Mouse (Mus musculus) hindbrain, embryonic 14.5 days (tissue): ENCODE measurements at regions not wholly inside any gene's neighbourhood (a gene's known extent, or its start where the extent isn't known, plus 50 kb on each side); places are given as distances from the start of the nearest gene placed in this dataset.

Experiments used
- ATAC-seq: fragments of 200-750 bp; cut with Nextera tagmentation; 2 replicates; pipeline ENCODE4 v1.8.0; 2017; ENCODE audit warnings: moderate number of reproducible peaks, mild to moderate bottlenecking, moderate TSS enrichment, moderate library complexity; ENCODE audit not compliant: low FRiP score
- DNase-seq: peaks from one replicate; pipeline ENCODE4 v3.0.0-alpha.2; 2015; ENCODE audit warnings: low spot score
- H3K27ac ChIP-seq: fragments of 300-500 bp; sonication (generic); 2 replicates; pipeline ENCODE4 v1.5.1; 2014; ENCODE audit warnings: mild to moderate bottlenecking, moderate library complexity
- H3K27me3 ChIP-seq: fragments of 300-500 bp; sonication (generic); 2 replicates; pipeline ENCODE4 v1.6.1; 2014; ENCODE audit warnings: mild to moderate bottlenecking, low read length, mixed read lengths; ENCODE audit not compliant: control insufficient read depth, insufficient read depth
- H3K36me3 ChIP-seq: fragments of 300-500 bp; sonication (generic); replicated peaks from 2 replicates; pipeline ENCODE4 v1.6.1; 2014; ENCODE audit not compliant: control insufficient read depth, insufficient read depth
- H3K4me1 ChIP-seq: fragments of 300-500 bp; sonication (generic); replicated peaks from 2 replicates; pipeline ENCODE4 v1.6.1; 2014; ENCODE audit warnings: antibody characterized with exemption, low read length, mixed read lengths; ENCODE audit not compliant: control insufficient read depth, insufficient read depth
- H3K4me2 ChIP-seq: fragments of 300-500 bp; sonication (generic); replicated peaks from 2 replicates; pipeline ENCODE4 v1.6.1; 2014; ENCODE audit warnings: mild to moderate bottlenecking, moderate library complexity
- H3K4me3 ChIP-seq: fragments of 300-500 bp; sonication (generic); replicated peaks from 2 replicates; pipeline ENCODE4 v1.5.1; 2014; ENCODE audit warnings: mild to moderate bottlenecking, low read length
- H3K9ac ChIP-seq: fragments of 300-500 bp; sonication (generic); 2 replicates; pipeline ENCODE4 v1.6.1; 2014
- H3K9me3 ChIP-seq: fragments of 300-500 bp; sonication (generic); 2 replicates; pipeline ENCODE4 v1.6.1; 2016; ENCODE audit warnings: low read length; ENCODE audit not compliant: control insufficient read depth
- WGBS: fragments of 180-500 bp; shearing (Covaris S2); extraction: QIAGEN DNeasy Blood & Tissue Kit; methylation state at CpG from one replicate; pipeline ENCODE4 v1.1.7; 2014; 5-methylcytosine and 5-hydroxymethylcytosine counted together

DNA sequence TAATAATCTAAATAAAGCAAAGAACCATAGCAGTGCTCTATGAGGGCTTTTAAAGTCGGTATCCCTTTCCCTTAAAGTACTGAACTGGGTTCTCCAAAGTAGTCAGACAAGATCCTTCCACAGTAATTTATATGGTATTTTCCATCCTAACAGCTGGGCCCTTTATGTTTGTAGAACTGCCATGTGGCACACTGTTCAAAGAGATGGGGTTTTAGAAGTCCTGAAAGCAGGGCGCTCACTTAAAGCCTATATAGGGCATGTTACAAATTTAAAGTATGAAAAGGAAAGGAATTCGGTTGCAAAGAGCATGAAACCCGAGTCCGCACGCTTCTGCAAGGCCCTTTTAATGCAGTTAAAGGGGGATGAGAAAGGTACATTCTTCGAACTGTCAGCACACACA, 609.7 kb downstream of the Efna5 start:
- H3K9me3 ChIP-seq, result no peaks in the 10 kb centered on the region
- no peak overlapping the region for H3K9ac ChIP-seq
- H3K4me2 ChIP-seq, result no peak overlapping the region
- WGBS, result 83% methylated on average over 7 of the region's 7 CpGs
- DNase-seq, result no peak
- no peak for ATAC-seq
- H3K4me3 ChIP-seq, result no peak overlapping the region
- no peaks in the 10 kb centered on the region for H3K36me3 ChIP-seq
- H3K4me1 ChIP-seq, result no peaks in the 10 kb centered on the region
- H3K27ac ChIP-seq, result no peak overlapping the region
- no peaks in the 10 kb centered on the region for H3K27me3 ChIP-seq

GRCm38 (mm10) chr17:62269279-62269678, 611.8 kb downstream of the Efna5 start:
- no peak overlapping the region for H3K27ac ChIP-seq
- no peaks in the 10 kb centered on the region for H3K36me3 ChIP-seq
- WGBS, result 93% methylated on average over 4 of the region's 4 CpGs
- no peak overlapping the region for H3K4me2 ChIP-seq
- ATAC-seq (no peak), DNase-seq (no peak)
- H3K4me3 ChIP-seq, result no peak overlapping the region
- H3K4me1 ChIP-seq, result no peaks in the 10 kb centered on the region
- H3K27me3 ChIP-seq, result no peaks in the 10 kb centered on the region
- no peaks in the 10 kb centered on the region for H3K9me3 ChIP-seq
- H3K9ac ChIP-seq, result no peak overlapping the region

DNA sequence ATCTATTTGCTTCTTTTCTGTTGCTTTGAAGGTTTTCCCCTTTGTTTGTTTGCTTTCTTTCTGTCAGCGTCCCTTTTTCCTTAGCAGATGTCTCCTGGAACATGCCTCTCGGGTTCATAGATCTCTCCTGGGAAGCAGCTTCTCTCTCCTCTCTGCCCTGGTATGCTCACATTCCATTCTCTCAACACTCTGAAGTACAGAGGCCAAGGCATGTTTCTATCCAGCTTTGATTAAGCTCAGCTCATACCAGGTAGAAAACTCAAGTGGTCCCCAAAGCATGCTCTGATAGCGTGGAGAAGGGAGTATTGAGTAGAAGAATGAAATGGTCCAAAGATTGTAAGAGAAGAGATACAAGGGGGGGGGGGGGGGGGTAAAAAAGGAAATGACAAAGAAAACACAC, 627.7 kb downstream of the Efna5 start:
- H3K4me1 ChIP-seq, result no peaks in the 10 kb centered on the region
- H3K9me3 ChIP-seq, result no peaks in the 10 kb centered on the region
- WGBS, result 67% methylated on average over 3 of the region's 3 CpGs
- no peaks in the 10 kb centered on the region for H3K27me3 ChIP-seq
- H3K4me2 ChIP-seq, result no peak overlapping the region
- no peak overlapping the region for H3K27ac ChIP-seq
- H3K36me3 ChIP-seq, result no peaks in the 10 kb centered on the region
- no peak overlapping the region for H3K9ac ChIP-seq
- no peak for ATAC-seq
- H3K4me3 ChIP-seq, result no peak overlapping the region
- DNase-seq, result no peak

DNA sequence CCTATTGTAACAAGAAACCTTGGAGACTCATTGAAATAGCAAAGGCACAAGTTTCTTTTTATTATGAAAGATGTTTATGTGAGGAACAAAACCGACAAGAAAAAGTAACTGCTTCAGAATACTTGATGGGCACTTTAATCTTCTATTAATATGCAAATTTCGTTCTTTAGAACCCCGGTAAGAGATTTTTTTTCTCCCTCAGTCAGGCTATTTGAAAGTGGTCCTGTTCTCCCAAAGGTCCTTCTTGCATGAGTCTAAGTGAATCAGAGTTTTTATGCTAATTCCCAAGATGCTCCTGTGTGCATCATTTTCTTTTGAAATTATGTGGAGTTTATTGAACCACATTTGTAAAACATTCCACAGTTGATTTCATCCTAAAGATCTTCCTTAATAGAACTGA, 633.1 kb downstream of the Efna5 start:
- Histone ChIP-seq H3K9ac (no peak overlapping the region), H3K27ac (no peak overlapping the region), H3K27me3 (no peaks in the 10 kb centered on the region), H3K4me2 (no peak overlapping the region), H3K4me1 (no peaks in the 10 kb centered on the region), H3K9me3 (no peaks in the 10 kb centered on the region), H3K36me3 (no peaks in the 10 kb centered on the region), H3K4me3 (no peak overlapping the region)
- DNase-seq, result no peak
- no peak for ATAC-seq
- 12% methylated on average over 3 of the region's 3 CpGs for WGBS

GRCm38 (mm10) chr17:62246650-62247049, 634.5 kb downstream of the Efna5 start:
- no peaks in the 10 kb centered on the region for H3K4me1 ChIP-seq
- no peaks in the 10 kb centered on the region for H3K9me3 ChIP-seq
- no peaks in the 10 kb centered on the region for H3K27me3 ChIP-seq
- DNase-seq (no peak), ATAC-seq (no peak)
- WGBS, result 11% methylated on average over 4 of the region's 4 CpGs
- H3K27ac ChIP-seq, result no peak overlapping the region
- no peak overlapping the region for H3K9ac ChIP-seq
- H3K4me2 ChIP-seq, result no peak overlapping the region
- H3K4me3 ChIP-seq, result no peak overlapping the region
- H3K36me3 ChIP-seq, result no peaks in the 10 kb centered on the region

GRCm38 (mm10) chr17:62230939-62231338, 650.2 kb downstream of the Efna5 start:
- no peak for ATAC-seq
- Histone ChIP-seq H3K4me2 (no peak overlapping the region), H3K27ac (no peak overlapping the region), H3K4me3 (no peak overlapping the region), H3K27me3 (no peaks in the 10 kb centered on the region), H3K9ac (no peak overlapping the region), H3K4me1 (no peaks in the 10 kb centered on the region), H3K36me3 (no peaks in the 10 kb centered on the region), H3K9me3 (no peaks in the 10 kb centered on the region)
- DNase-seq, result no peak

- Histone ChIP-seq H3K9ac (no peak overlapping the region), H3K27ac (no peak overlapping the region), H3K4me2 (no peak overlapping the region), H3K4me1 (no peaks in the 10 kb centered on the region), H3K4me3 (no peak overlapping the region), H3K27me3 (no peaks in the 10 kb centered on the region), H3K36me3 (no peaks in the 10 kb centered on the region), H3K9me3 (no peaks in the 10 kb centered on the region)
- WGBS, result 86% methylated on average over 9 of the region's 9 CpGs
- ATAC-seq (no peak), DNase-seq (no peak)
These were observed 670.6 kb downstream of the Efna5 start for GRCm38 (mm10) chr17:62210441-62211025.

GRCm38 (mm10) chr17:62202658-62203057, 678.5 kb downstream of the Efna5 start:
- H3K4me2 ChIP-seq, result no peak overlapping the region
- 84% methylated on average over 2 of the region's 2 CpGs for WGBS
- H3K27me3 ChIP-seq, result no peaks in the 10 kb centered on the region
- no peaks in the 10 kb centered on the region for H3K36me3 ChIP-seq
- ATAC-seq (no peak), DNase-seq (no peak)
- no peak overlapping the region for H3K4me3 ChIP-seq
- H3K9ac ChIP-seq, result no peak overlapping the region
- no peak overlapping the region for H3K27ac ChIP-seq
- no peaks in the 10 kb centered on the region for H3K4me1 ChIP-seq
- H3K9me3 ChIP-seq, result no peaks in the 10 kb centered on the region

GRCm38 (mm10) chr17:62200491-62200890, 680.6 kb downstream of the Efna5 start:
- Histone ChIP-seq H3K9me3 (no peaks in the 10 kb centered on the region), H3K27me3 (no peaks in the 10 kb centered on the region), H3K4me3 (no peak overlapping the region), H3K4me2 (no peak overlapping the region), H3K27ac (no peak overlapping the region), H3K4me1 (no peaks in the 10 kb centered on the region), H3K36me3 (no peaks in the 10 kb centered on the region), H3K9ac (no peak overlapping the region)
- DNase-seq (no peak), ATAC-seq (no peak)
- 91% methylated on average over 4 of the region's 4 CpGs for WGBS

DNA sequence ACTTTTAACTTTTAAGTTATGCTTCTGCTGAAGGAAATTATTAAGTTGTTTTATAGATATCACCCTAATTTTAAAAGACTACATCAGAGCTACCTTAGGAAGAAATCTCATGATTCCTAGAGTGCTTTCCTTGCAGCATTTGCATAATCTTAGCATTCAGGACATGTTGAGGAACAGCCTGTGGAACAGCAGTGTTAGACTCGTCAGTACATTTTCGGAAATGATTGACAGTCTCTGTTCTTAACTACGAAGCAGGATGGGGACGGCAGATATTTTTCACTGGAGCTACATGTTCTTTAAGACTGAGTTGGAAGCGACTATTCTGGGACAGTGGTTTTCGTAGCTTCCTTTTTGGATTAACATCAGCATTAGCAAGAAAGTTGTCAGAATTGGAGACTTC, 681.6 kb downstream of the Efna5 start:
- no peak for ATAC-seq
- no peak overlapping the region for H3K9ac ChIP-seq
- H3K4me1 ChIP-seq, result no peaks in the 10 kb centered on the region
- DNase-seq, result no peak
- no peak overlapping the region for H3K27ac ChIP-seq
- H3K27me3 ChIP-seq, result no peaks in the 10 kb centered on the region
- H3K4me2 ChIP-seq, result no peak overlapping the region
- no peaks in the 10 kb centered on the region for H3K9me3 ChIP-seq
- WGBS, result 82% methylated on average over 6 of the region's 6 CpGs
- H3K36me3 ChIP-seq, result no peaks in the 10 kb centered on the region
- no peak overlapping the region for H3K4me3 ChIP-seq
